Mouse (Mus musculus): ENCODE results near the gene Tmem108.

Gene Tmem108

GRCm38 (mm10) chr9:103580621-103581020 is 181.0 kb downstream of the Tmem108 start:
- DNase-seq: peak; percentile 67

DNA sequence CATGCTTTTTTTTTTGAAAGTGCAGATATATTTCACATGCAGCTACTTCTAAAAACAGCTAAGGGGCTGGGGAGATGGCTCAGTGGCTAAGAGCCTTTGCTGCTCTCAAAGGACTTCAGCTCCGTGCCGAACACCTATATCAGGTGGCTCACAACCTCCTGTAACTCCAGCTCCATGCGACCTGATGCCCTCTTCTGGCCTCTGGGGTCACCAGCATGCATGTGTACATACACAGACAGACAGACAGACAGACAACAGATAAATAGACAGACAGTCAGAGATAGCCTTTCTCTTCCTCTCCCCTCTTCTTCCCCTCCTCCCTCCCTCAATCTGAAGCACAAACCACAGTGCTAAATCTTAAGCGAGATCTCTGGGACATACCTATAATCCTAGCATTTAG is 181.5 kb downstream of the Tmem108 start:
- no peak for DNase-seq

GRCm38 (mm10) chr9:103579411-103580026 is 182.1 kb downstream of the Tmem108 start:
- peak; percentile 92 for DNase-seq

GRCm38 (mm10) chr9:103577731-103578130 is 183.9 kb downstream of the Tmem108 start:
- DNase-seq: no peak

DNA sequence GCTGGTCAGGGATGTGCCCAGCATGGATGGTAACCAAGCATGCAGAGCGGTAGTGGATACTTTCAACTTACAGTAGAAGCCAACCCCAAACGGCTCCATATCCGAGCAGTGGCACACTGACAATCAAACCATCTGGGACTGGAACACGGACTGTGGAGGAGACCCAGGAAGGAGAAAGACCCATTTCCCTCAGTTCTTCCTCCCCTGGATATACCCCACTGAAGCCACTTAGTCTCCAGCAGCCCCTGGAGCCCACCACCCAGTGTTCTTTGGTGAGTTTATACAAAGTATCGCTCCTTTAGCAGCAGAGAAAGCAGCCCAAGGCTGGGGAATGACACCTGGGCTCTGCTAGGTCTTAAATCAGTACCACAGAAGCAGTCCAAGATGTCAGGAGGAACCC is 184.5 kb downstream of the Tmem108 start:
- DNase-seq: no peak

DNA sequence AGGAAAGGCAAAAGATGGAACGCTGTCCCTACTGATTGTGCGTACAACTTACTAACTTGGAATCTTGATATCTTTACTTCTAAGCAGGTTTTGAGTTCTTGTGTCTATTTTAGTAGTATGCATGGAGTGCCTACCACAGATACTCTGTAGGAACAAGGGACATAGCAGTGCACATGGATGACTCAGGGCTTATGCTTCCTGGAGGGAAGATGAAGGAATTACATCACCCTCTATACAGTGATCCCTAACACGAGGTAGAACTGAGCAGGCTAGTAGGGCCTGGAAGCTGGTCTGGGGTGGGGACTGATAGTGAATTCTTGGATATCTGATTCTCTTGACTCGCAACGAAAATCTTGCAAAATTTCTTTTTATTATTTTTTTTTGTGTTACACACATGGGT is 185.7 kb downstream of the Tmem108 start:
- no peak for DNase-seq

DNA sequence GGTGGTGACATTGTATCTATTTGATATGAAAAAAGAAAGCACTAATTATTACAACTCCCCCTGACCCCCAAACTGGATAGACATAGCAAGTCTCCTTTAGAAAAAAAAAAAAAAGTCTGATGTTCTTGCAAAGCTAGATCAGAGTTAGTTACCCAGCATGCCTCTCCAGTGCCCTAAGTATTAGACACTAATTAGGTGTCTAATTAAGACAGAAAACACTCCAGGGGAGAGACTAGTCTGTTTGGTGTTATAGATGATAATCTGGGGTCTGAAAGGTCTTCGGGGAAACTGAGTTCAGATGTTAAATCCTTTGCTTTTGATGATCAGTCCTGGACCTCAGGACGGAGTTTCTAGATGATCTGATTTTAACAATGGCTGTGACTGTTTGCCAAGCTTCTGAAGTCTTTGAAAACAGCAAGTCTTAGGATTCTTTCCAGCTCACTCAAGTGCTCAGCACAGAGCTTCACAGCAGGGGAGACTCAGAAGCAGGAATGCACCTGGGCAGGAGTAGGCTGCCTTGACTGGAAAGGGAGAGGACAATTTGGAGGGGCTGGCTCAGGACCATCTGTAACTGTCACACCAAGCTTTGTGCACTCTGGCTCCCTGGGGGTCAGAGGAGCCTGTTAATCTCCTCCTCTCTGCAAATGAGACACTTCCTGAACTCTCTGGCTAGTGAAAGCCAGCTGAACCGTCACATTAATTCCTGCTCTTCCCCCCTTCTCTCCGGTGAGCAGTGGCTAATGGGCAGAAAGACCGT is 187.5 kb downstream of the Tmem108 start:
- DNase-seq: peak; percentile 74

DNA sequence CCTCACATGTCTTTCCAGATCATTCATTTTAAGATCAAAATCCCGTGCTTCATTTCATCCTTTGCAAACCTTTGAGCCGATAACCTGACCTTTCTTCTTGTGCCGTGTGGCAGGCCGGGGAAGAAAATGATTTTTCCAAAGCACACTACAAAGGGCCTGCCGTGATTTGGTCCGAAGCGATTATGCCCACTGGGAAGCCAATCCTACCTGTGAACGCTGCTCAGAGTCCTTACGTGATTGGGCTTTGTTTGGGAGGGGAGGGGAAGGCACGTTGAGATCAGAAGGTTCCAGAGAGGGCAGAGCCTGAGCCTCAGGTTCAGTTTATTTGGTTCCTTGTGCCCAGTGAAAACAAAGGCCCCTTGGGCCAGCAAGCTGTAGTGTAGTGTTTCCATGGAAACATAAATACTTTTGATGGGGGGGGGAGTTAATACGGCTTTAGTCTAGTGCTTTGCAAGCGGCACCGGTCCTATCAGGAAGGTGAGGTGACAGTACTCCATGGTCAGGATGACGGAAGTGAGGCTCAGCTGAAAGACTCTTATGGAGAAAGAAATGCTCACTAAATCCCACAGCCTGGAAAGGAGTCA is 191.4 kb downstream of the Tmem108 start:
- DNase-seq: no peak

DNA sequence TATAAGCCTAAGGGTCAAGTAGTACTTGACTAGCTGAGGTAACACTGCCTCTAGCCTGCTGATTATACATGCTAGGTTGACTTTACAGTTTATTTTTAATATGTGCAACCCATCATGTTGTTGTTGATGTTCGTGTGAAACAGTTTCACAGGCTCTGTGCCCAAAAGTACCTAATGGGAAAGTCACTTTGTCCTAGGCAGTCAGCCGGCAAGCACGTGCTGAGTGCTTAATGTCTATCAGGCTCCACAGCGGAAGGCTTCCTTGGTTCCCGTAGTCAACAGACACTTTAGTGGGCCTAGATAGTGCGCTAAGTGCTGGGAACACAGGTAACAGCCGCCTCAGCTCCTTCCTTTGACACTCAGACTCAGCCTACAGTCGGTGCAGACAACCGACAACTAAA is 192.7 kb downstream of the Tmem108 start:
- DNase-seq: no peak

GRCm38 (mm10) chr9:103565186-103565585 is 196.5 kb downstream of the Tmem108 start:
- DNase-seq: no peak

DNA sequence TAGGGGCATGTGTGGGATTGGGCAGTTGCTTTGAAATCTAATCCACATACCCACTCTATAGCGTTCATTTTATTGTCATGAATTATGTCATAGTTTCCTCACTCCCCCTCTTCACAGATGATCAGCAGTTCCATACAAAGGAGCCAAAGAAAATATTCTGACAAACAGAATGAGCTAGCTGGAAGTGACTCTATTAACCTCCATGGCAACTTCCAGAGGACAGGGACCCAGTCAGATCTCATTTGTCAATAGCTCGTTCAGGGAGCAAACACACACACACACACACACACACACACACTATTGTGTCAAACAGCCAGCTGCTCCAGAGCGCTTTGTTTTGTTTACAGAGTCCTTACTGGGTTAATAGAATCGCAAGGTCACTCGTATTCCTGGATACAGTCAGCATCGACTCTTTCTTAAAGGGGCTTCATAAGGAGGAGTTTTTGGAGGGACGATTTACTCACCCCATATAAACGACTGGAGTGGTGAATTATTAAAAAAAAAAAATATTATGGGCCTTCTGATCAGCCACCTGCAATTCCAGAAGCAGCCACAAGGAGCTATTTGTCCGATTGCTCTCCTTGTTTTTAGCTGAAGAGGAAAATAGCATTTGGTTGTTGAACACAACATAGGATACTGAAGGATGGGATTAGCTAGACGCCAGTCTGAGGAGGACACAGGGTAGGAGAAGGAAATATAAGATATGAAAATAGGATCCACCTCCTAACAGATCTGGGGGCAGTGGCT is 197.6 kb downstream of the Tmem108 start:
- DNase-seq: peak; percentile 61

GRCm38 (mm10) chr9:103562063-103562462 is 199.6 kb downstream of the Tmem108 start:
- no peak for DNase-seq

- no peak for DNase-seq
Observed at GRCm38 (mm10) chr9:103558741-103559140, 202.9 kb downstream of the Tmem108 start.

DNA sequence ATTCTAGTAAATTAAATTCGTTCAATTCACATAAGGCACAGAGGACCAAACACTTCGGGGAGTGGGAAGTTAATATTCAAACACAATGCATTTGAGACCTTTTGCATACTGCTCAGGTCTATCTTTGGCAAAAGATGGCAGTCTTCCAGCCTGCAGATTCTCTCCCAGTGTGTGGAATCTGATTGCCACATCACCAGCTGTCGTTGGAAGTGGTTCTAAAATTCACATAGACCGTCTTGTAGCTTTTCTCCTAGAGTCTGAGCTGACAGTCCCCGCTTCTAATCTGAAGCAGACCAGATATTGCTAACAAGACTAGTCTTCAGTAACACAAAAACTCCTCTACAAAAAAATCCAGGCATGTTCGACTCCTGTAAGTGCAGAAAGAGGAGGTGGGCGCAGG is 203.4 kb downstream of the Tmem108 start:
- peak; percentile 61 for DNase-seq

DNA sequence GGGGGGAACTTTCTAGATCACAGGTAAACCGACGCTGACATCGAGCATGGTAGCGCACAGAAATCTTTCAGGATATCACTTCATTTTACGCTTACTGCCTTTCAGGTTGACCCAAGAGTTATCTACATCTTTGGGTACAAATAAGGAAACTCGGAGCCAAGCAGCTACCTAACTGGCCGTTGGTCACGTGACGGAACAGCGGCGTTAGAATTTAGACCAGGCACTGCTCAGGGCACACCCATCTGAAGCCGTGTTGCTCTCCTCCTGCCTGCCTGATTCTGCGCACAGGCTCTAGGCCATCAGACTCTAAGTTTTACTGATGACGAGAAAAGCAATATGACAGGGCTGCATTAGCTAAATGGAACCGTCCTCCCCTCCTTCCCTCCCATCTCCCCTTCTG is 204.6 kb downstream of the Tmem108 start:
- no peak for DNase-seq

- no peak for DNase-seq
Observed at GRCm38 (mm10) chr9:103555334-103555733, 206.3 kb downstream of the Tmem108 start.

- no peak for DNase-seq
Observed at GRCm38 (mm10) chr9:103550661-103551248, 210.9 kb downstream of the Tmem108 start.

DNA sequence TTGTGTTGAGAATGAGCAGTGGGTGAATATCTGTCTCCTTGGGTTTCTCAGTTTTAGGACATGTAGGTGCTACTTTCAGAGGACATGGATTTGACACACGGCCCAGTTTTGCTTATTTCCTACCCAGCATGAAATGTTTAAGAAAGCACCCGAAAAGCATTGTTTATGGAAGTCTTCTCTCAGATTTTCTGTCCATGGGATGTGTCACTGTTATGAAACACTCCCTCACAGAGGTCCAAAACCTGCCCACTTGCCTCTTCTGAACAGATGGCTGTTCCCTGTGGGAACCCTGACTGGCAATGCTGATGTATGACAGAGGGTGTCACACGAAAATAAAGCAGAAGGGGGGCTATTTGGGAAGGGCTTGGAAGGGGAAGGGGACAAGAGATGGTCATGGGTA is 212.5 kb downstream of the Tmem108 start:
- peak; percentile 80 for DNase-seq

DNA sequence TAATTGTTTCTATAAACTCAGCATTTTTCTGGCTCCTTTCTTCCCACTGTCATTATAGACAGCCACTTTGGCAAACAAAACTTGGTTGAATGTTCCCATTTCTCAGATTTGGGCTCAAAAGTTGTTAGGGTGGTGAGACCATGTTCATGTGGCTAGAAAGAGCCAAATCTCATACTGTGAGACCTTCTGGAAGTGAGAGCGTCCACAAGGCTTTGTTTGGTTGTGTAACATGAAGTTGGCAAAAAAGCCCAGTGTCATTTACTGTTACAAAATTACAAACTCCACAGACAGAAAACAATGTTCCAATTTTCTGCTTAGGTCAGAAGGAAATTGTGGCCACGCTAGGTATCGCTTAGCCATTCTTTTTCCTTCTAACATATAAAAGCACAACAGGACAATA is 213.0 kb downstream of the Tmem108 start:
- DNase-seq: peak; percentile 60

GRCm38 (mm10) chr9:103546695-103547645 is 214.7 kb downstream of the Tmem108 start:
- no peak for DNase-seq

- no peak for DNase-seq
Observed at GRCm38 (mm10) chr9:103545729-103546128, 215.9 kb downstream of the Tmem108 start.

DNA sequence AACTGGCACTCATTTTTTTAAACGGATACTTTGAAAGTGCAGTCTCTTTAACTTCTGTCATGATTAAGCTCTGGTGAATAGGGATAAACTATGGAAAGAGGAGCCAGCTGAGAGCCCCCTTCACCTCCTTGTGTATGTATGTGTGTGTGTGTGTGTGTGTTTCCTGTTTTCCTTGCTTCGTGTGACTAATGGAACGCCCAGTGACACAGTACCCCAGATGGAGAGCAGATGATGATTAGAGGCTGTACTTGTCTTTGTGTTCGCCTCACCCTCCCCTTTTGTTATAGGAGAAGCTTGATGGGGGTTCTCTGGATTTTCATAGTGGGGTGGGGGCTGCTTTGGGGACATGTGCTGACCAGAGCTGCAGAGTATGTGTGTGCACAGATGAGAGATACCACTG is 216.4 kb downstream of the Tmem108 start:
- no peak for DNase-seq

Data from cerebellum, adult 11 months (tissue).